8 mouse cellular contexts compared by ENCODE assay signal in genomic region chr17:36270956-36271585, GRCm38 (mm10). TPM values are rescaled to one million over a fixed set of nuclear protein-coding genes. Genes with fewer than 3 reads are reported as not detected.
A peak's percentile ranks its signal among the peaks of the same experiment; 100 is the strongest.
DNase-seq lines count a peak whose midpoint lies in the region; ATAC-seq and TF ChIP-seq lines count a peak whose summit lies in the region.

No protein-coding gene starts in this region.

- TF ChIP-seq EP300 in MEL (IDR thresholded peaks at IDR 0.05; ENCODE audit: low read depth in 1 of 2, low read length in 2 of 2) = no peak

- peak; percentile 87 for DNase-seq in MEL (ENCODE audit: low read depth, low spot score)
- DNase-seq in cerebellum, adult 2 months = peak; percentile 90 to 96
- peak; percentile 94 for DNase-seq in forebrain, postnatal 0 days
- peak; percentile 86 to 98 for DNase-seq in heart, postnatal 36 days
- peak; percentile 86 to 91 for DNase-seq in layer of hippocampus, adult 2 months (ENCODE audit: low spot score in 2 of 2)
- DNase-seq in lung, adult 2 months = peak; percentile 97
- peak; percentile 91 for DNase-seq in testis, postnatal 10 days (ENCODE audit: low spot score)

- peak overlapping the region; percentile 72 for H3K4me2 ChIP-seq in forebrain, postnatal 0 days (ENCODE audit: low read depth)
- peak overlapping the region; percentile 90 for H3K4me2 ChIP-seq in neural tube, embryonic 15.5 days

- no peaks in the 10 kb centered on the region for H3K9me3 ChIP-seq in MEL (replicated peaks; ENCODE audit: insufficient read depth, low read length)
- H3K9me3 ChIP-seq in forebrain, postnatal 0 days (ENCODE audit: low read length) = no peaks in the 10 kb centered on the region
- no peaks in the 10 kb centered on the region for H3K9me3 ChIP-seq in neural tube, embryonic 15.5 days (replicated peaks)

- peak overlapping the region; percentile 94 for H3K9ac ChIP-seq in MEL (ENCODE audit: control insufficient read depth, low read depth, low read length, poor library complexity, severe bottlenecking)
- H3K9ac ChIP-seq in forebrain, postnatal 0 days = peak overlapping the region; percentile 95
- H3K9ac ChIP-seq in neural tube, embryonic 15.5 days (replicated peaks) = peak overlapping the region; percentile 96

- peaks cover under 1 to 22% of the 10 kb centered on the region in 2 experiments; a peak in 3 of 4 replicates for H3K4me1 ChIP-seq in MEL (ENCODE audit: control insufficient read depth in 1 of 2, insufficient read depth in 2 of 2, low read length in 2 of 2)
- peaks cover 8% of the 10 kb centered on the region; the same call in 1 of the 2 replicates for H3K4me1 ChIP-seq in cerebellum, adult 2 months (ENCODE audit: control insufficient read depth, insufficient read depth, low read length)
- H3K4me1 ChIP-seq in forebrain, postnatal 0 days (ENCODE audit: insufficient read depth) = peaks cover 15% of the 10 kb centered on the region
- peaks cover 23% of the 10 kb centered on the region for H3K4me1 ChIP-seq in lung, adult 2 months (ENCODE audit: control insufficient read depth, insufficient read depth, low read length)
- peaks cover 47% of the 10 kb centered on the region for H3K4me1 ChIP-seq in neural tube, embryonic 15.5 days

- peak; percentile 75 to 91; a peak in 3 of 4 replicates for TF ChIP-seq POLR2A in MEL (IDR thresholded peaks at IDR 0.05; ENCODE audit: control insufficient read depth in 1 of 2, insufficient read depth in 1 of 2, low read depth in 1 of 2, low read length in 2 of 2, poor library complexity in 1 of 2)
- peak; percentile 78 for TF ChIP-seq POLR2A in cerebellum, adult 2 months (IDR thresholded peaks at IDR 0.05; ENCODE audit: borderline replicate concordance, insufficient read depth, low read length)
- TF ChIP-seq POLR2A in lung, adult 2 months (IDR thresholded peaks at IDR 0.05; ENCODE audit: borderline replicate concordance, extremely low read depth, low read depth, low read length) = peak; percentile 68; the same call in 1 of the 2 replicates

- no peaks in the 10 kb centered on the region for H3K27me3 ChIP-seq in MEL (ENCODE audit: control insufficient read depth in 1 of 2, insufficient read depth in 2 of 2, low read length in 2 of 2)
- no peaks in the 10 kb centered on the region for H3K27me3 ChIP-seq in cerebellum, adult 2 months (ENCODE audit: control insufficient read depth, insufficient read depth, low read length)
- no peaks in the 10 kb centered on the region for H3K27me3 ChIP-seq in forebrain, postnatal 0 days (ENCODE audit: insufficient read depth, low read length)
- H3K27me3 ChIP-seq in neural tube, embryonic 15.5 days (replicated peaks) = no peaks in the 10 kb centered on the region

- TF ChIP-seq CTCF in MEL (IDR thresholded peaks at IDR 0.05 in 2 of 3, conservative IDR thresholded peaks at IDR 0.05 in 1 of 3; ENCODE audit: control insufficient read depth in 1 of 3, insufficient read depth in 1 of 3, low read depth in 2 of 3, low read length in 3 of 3, poor library complexity in 1 of 3, severe bottlenecking in 1 of 3) = no peak
- no peak for TF ChIP-seq CTCF in cerebellum, adult 2 months (IDR thresholded peaks at IDR 0.05; ENCODE audit: borderline replicate concordance, insufficient read depth, low read depth, low read length)
- TF ChIP-seq CTCF in forebrain, postnatal 0 days (IDR thresholded peaks at IDR 0.05; ENCODE audit: low read depth) = no peak
- 0 out of 2 replicates have a peak, but pooled peaks have one; percentile 19 for TF ChIP-seq CTCF in layer of hippocampus, adult 2 months (conservative IDR thresholded peaks at IDR 0.05)
- TF ChIP-seq CTCF in lung, adult 2 months (IDR thresholded peaks at IDR 0.05; ENCODE audit: insufficient read depth, low read length) = no peak

- no peak for TF ChIP-seq RAD21 in MEL (IDR thresholded peaks at IDR 0.05; ENCODE audit: low read depth, low read length)

- peak; percentile 94 for ATAC-seq in forebrain, postnatal 0 days
- ATAC-seq in neural tube, embryonic 15.5 days (ENCODE audit: low FRiP score) = peak; percentile 94

- WGBS in cerebellum, adult 2 months = under 1% methylated on average over 83 of the region's 84 CpGs
- WGBS in forebrain, postnatal 0 days = 2% methylated on average over 79 of the region's 84 CpGs
- WGBS in lung, adult 2 months = under 1% methylated on average over 72 of the region's 84 CpGs
- WGBS in neural tube, embryonic 15.5 days = under 1% methylated on average over 80 of the region's 84 CpGs

- intact Hi-C loops in heart, postnatal 36 days (cut with DNase I) = loop anchor here (10.0 kb wide), 1 partner anchor 674 kb away; the partner anchor contains the start of gene Rnf39

- H3K27ac ChIP-seq in MEL (ENCODE audit: control insufficient read depth, low read depth, low read length) = peak overlapping the region; percentile 86
- H3K27ac ChIP-seq in cerebellum, adult 2 months (ENCODE audit: insufficient read depth, low read length) = peak overlapping the region; percentile 99
- H3K27ac ChIP-seq in forebrain, postnatal 0 days (ENCODE audit: low read depth, low read length) = peak overlapping the region; percentile 96
- peak overlapping the region; percentile 99 for H3K27ac ChIP-seq in layer of hippocampus, adult 2 months
- H3K27ac ChIP-seq in neural tube, embryonic 15.5 days (replicated peaks) = peak overlapping the region; percentile 99

- H3K79me2 ChIP-seq in MEL (ENCODE audit: control insufficient read depth, insufficient read depth, low read length, poor library complexity) = peaks cover 38% of the 10 kb centered on the region

- peaks cover 6 to 25% of the 10 kb centered on the region in 2 experiments; a peak in 3 of 4 replicates for H3K36me3 ChIP-seq in MEL (ENCODE audit: control insufficient read depth in 1 of 2, insufficient read depth in 2 of 2, low read length in 2 of 2)
- peaks cover 34% of the 10 kb centered on the region for H3K36me3 ChIP-seq in forebrain, postnatal 0 days (ENCODE audit: insufficient read depth)
- H3K36me3 ChIP-seq in neural tube, embryonic 15.5 days = peaks cover 38% of the 10 kb centered on the region

- peak overlapping the region; percentile 90 to 99 for H3K4me3 ChIP-seq in MEL (ENCODE audit: control insufficient read depth in 1 of 2, insufficient read depth in 1 of 2, low read depth in 2 of 2, low read length in 2 of 2)
- peak overlapping the region; percentile 94 for H3K4me3 ChIP-seq in cerebellum, adult 2 months (replicated peaks; ENCODE audit: insufficient read depth, low read depth, low read length)
- H3K4me3 ChIP-seq in forebrain, postnatal 0 days (ENCODE audit: low read depth, low read length) = peak overlapping the region; percentile 96
- H3K4me3 ChIP-seq in layer of hippocampus, adult 2 months = peak overlapping the region; percentile 100
- H3K4me3 ChIP-seq in lung, adult 2 months (replicated peaks; ENCODE audit: extremely low read depth, low read depth, low read length) = peak overlapping the region; percentile 97
- H3K4me3 ChIP-seq in neural tube, embryonic 15.5 days (replicated peaks) = peak overlapping the region; percentile 98

TF ChIP-seq in MEL, 35 proteins besides CTCF, POLR2A, EP300 and RAD21 (continues in another document):
- TF ChIP-seq MAX (IDR thresholded peaks at IDR 0.05; ENCODE audit: low read length) = peak; percentile 47
- no peak for TF ChIP-seq UBTF (IDR thresholded peaks at IDR 0.05; ENCODE audit: borderline replicate concordance, insufficient read depth, low read depth, low read length)

RNA-seq across cellular contexts. Expression of gene Trim39, which starts 1.0 kb away (rescaled TPM):
- 9.4 and 13.5 TPM in 2 replicates for total RNA-seq in MEL (2012; rRNA removed)
- polyA plus RNA-seq in MEL (2012; ENCODE audit: insufficient read depth in 1 of 2, insufficient read length in 2 of 2, low read depth in 1 of 2, low replicate concordance in 2 of 2, missing spikeins in 1 of 2) = 10 to 100 TPM in 1 of 2 experiments, not detected in 1; 16.0 TPM
- 55.6 and 57.9 TPM in 2 replicates for polyA plus RNA-seq in cerebellum, adult 2 months (2012; rRNA removed)
- total RNA-seq in forebrain, postnatal 0 days (2014; rRNA removed) = 27.1 and 27.8 TPM in 2 replicates
- polyA plus RNA-seq in forebrain, postnatal 0 days (2015; fragmentation: Nextera tagmentation; extraction: Ambion mirVana) = 7.9 and 11.2 TPM in 2 replicates
- total RNA-seq in heart, postnatal 36 days (2021) = 1 to 10 TPM; 6.5 to 7.6 TPM
- 10 to 100 TPM; 23.6 to 25.3 TPM for total RNA-seq in layer of hippocampus, adult 2 months (2021)
- polyA plus RNA-seq in lung, adult 2 months (2012; rRNA removed) = 14.9 and 15.6 TPM in 2 replicates
- polyA plus RNA-seq in neural tube, embryonic 15.5 days (2015; fragmentation: Nextera tagmentation; extraction: Ambion mirVana) = 23.7 and 26.7 TPM in 2 replicates

RNA-seq across cellular contexts. Expression of gene Rpp21, which starts 13.2 kb away (rescaled TPM):
- 57.8 and 63.8 TPM in 2 replicates for total RNA-seq in MEL (2012; rRNA removed)
- polyA plus RNA-seq in MEL (2012; ENCODE audit: insufficient read depth in 1 of 2, insufficient read length in 2 of 2, low read depth in 1 of 2, low replicate concordance in 2 of 2, missing spikeins in 1 of 2) = 100 to 1,000 TPM in 1 of 2 experiments, not detected in 1; 116 TPM
- polyA plus RNA-seq in cerebellum, adult 2 months (2012; rRNA removed) = 71.2 and 71.8 TPM in 2 replicates
- 39.2 and 58.2 TPM in 2 replicates for total RNA-seq in forebrain, postnatal 0 days (2014; rRNA removed)
- 139 and 159 TPM in 2 replicates for polyA plus RNA-seq in forebrain, postnatal 0 days (2015; fragmentation: Nextera tagmentation; extraction: Ambion mirVana)
- 10 to 100 TPM; 39.6 to 41.1 TPM for total RNA-seq in heart, postnatal 36 days (2021)
- 10 to 100 TPM; 43.6 to 44.1 TPM for total RNA-seq in layer of hippocampus, adult 2 months (2021)
- 67.6 and 80.1 TPM in 2 replicates for polyA plus RNA-seq in lung, adult 2 months (2012; rRNA removed)
- polyA plus RNA-seq in neural tube, embryonic 15.5 days (2015; fragmentation: Nextera tagmentation; extraction: Ambion mirVana) = 140 and 149 TPM in 2 replicates

RNA-seq across cellular contexts. Expression of gene H2-M10.2, which starts 15.2 kb away (rescaled TPM):
- not detected in 2 replicates for total RNA-seq in MEL (2012; rRNA removed)
- not detected for polyA plus RNA-seq in MEL (2012; ENCODE audit: insufficient read depth in 1 of 2, insufficient read length in 2 of 2, low read depth in 1 of 2, low replicate concordance in 2 of 2, missing spikeins in 1 of 2)
- polyA plus RNA-seq in cerebellum, adult 2 months (2012; rRNA removed) = not detected in 2 replicates
- not detected in 2 replicates for total RNA-seq in forebrain, postnatal 0 days (2014; rRNA removed)
- polyA plus RNA-seq in forebrain, postnatal 0 days (2015; fragmentation: Nextera tagmentation; extraction: Ambion mirVana) = not detected in 2 replicates
- not detected for total RNA-seq in heart, postnatal 36 days (2021)
- total RNA-seq in layer of hippocampus, adult 2 months (2021) = not detected
- polyA plus RNA-seq in lung, adult 2 months (2012; rRNA removed) = not detected in 2 replicates
- 0.18 and 0.27 TPM in 2 replicates for polyA plus RNA-seq in neural tube, embryonic 15.5 days (2015; fragmentation: Nextera tagmentation; extraction: Ambion mirVana)

RNA-seq across cellular contexts. Expression of gene H2-M10.1, which starts 54.9 kb away (rescaled TPM):
- not detected in 2 replicates for total RNA-seq in MEL (2012; rRNA removed)
- not detected for polyA plus RNA-seq in MEL (2012; ENCODE audit: insufficient read depth in 1 of 2, insufficient read length in 2 of 2, low read depth in 1 of 2, low replicate concordance in 2 of 2, missing spikeins in 1 of 2)
- not detected in 2 replicates for polyA plus RNA-seq in cerebellum, adult 2 months (2012; rRNA removed)
- total RNA-seq in forebrain, postnatal 0 days (2014; rRNA removed) = not detected in 2 replicates
- polyA plus RNA-seq in forebrain, postnatal 0 days (2015; fragmentation: Nextera tagmentation; extraction: Ambion mirVana) = not detected in 2 replicates
- not detected for total RNA-seq in heart, postnatal 36 days (2021)
- not detected for total RNA-seq in layer of hippocampus, adult 2 months (2021)
- polyA plus RNA-seq in lung, adult 2 months (2012; rRNA removed) = not detected in 2 replicates
- not detected in 2 replicates for polyA plus RNA-seq in neural tube, embryonic 15.5 days (2015; fragmentation: Nextera tagmentation; extraction: Ambion mirVana)

Comparison
In these comparisons a context has a peak if more than half of its experiments do, and no peak if none do; other contexts are left out.
1. Peak in every context shown above with its lines: DNase-seq, ATAC-seq, H3K4me3 ChIP-seq and H3K27ac ChIP-seq.